Mouse (Mus musculus) heart, embryonic 15.5 days (tissue): Measurements from ENCODE around the gene Aptx. TPM values are rescaled to one million over a fixed set of nuclear protein-coding genes. Genes with fewer than 3 reads are reported as not detected.
A peak's percentile ranks its signal among the peaks of the same experiment; 100 is the strongest.

Source experiments
- ATAC-seq: fragments of 200-750 bp; cut with Nextera tagmentation; replicated peaks from 2 replicates; pipeline ENCODE4 v1.8.0; 2017; ENCODE audit warnings: low read depth, moderate TSS enrichment; ENCODE audit not compliant: insufficient number of reproducible peaks, insufficient read depth, low FRiP score
- H3K27ac ChIP-seq: fragments of 300-500 bp; sonication (generic); 2 replicates; pipeline ENCODE4 v1.5.1; 2015; ENCODE audit warnings: mild to moderate bottlenecking, inconsistent platforms
- H3K27me3 ChIP-seq: fragments of 300-500 bp; sonication (generic); 2 replicates; pipeline ENCODE4 v1.6.1; 2015; ENCODE audit warnings: inconsistent platforms
- H3K36me3 ChIP-seq: fragments of 300-500 bp; sonication (generic); 2 replicates; pipeline ENCODE4 v1.6.1; 2015; ENCODE audit warnings: mild to moderate bottlenecking, inconsistent platforms
- H3K4me1 ChIP-seq: fragments of 300-500 bp; sonication (generic); replicated peaks from 2 replicates; pipeline ENCODE4 v1.6.1; 2015; ENCODE audit warnings: inconsistent platforms
- H3K4me2 ChIP-seq: fragments of 300-500 bp; sonication (generic); 2 replicates; pipeline ENCODE4 v1.6.1; 2015; ENCODE audit warnings: inconsistent platforms, mild to moderate bottlenecking, moderate library complexity
- H3K4me3 ChIP-seq: fragments of 300-500 bp; sonication (generic); 2 replicates; pipeline ENCODE4 v1.5.1; 2015; ENCODE audit warnings: mild to moderate bottlenecking, inconsistent platforms
- H3K9ac ChIP-seq: fragments of 300-500 bp; sonication (generic); 2 replicates; pipeline ENCODE4 v1.6.1; 2015; ENCODE audit warnings: mild to moderate bottlenecking, inconsistent platforms
- H3K9me3 ChIP-seq: fragments of 300-500 bp; sonication (generic); replicated peaks from 2 replicates; pipeline ENCODE4 v1.6.1; 2016; ENCODE audit warnings: inconsistent platforms
- WGBS: fragments of 180-500 bp; shearing (Covaris S2); methylation state at CpG from one replicate; pipeline ENCODE4 v1.1.7; 2015; ENCODE audit warnings: mixed read lengths; 5-methylcytosine and 5-hydroxymethylcytosine counted together
- microRNA counts: library from miRNA; unstranded; fragments of <30 nt; microRNA quantifications from one replicate; lab custom pipeline; 2016
- microRNA-seq: library from miRNA; unstranded; fragments of <30 nt; microRNA quantifications from one replicate; pipeline ENCODE4, GENCODE M21; 2016
- polyA plus RNA-seq: library from polyadenylated mRNA; unstranded; fragments of >200 nt; fragmentation: Nextera tagmentation; extraction: Ambion mirVana; gene quantifications from 2 replicates; pipeline ENCODE4 v1.2.1, GENCODE M21; 2015

Gene Aptx
- polyA plus RNA-seq, 1 experiment from 2014 or later, result 21.9 TPM

GRCm38 (mm10) chr4:40666237-40667012, 36.6 kb downstream of the Aptx start:
- Histone ChIP-seq H3K36me3 (no peaks in the 10 kb centered on the region), H3K27ac (peak overlapping the region; percentile 56), H3K9me3 (no peaks in the 10 kb centered on the region), H3K4me1 (peaks cover 7% of the 10 kb centered on the region; the same call in 1 of the 2 replicates), H3K9ac (no peak overlapping the region), H3K4me2 (no peak overlapping the region), H3K4me3 (no peak overlapping the region), H3K27me3 (no peaks in the 10 kb centered on the region)
- ATAC-seq, result no peak; the same call in 1 of the 2 replicates
- WGBS, result 62% methylated on average over 9 of the region's 9 CpGs

DNA sequence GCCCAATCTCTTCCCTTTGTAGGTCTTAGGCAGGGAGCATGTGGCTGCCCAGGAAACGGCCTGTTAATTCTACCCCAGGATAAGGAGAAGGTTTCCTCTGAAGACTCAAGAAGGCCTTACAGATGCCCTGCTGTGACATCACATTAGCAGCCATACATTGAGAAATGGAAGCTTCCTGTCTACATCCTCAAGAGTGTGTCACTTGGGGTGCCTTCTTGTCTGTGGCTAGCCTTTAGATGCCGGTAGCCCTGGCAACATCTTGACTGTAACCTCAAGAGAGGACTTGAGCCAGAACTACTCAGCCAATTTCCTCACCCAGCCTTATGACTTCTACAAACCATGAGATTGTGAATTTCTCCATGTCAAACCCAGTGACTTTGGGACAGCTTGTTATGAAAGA, 51.9 kb downstream of the Aptx start:
- Histone ChIP-seq H3K4me2 (no peak overlapping the region), H3K9ac (no peak overlapping the region), H3K36me3 (no peaks in the 10 kb centered on the region), H3K4me3 (no peak overlapping the region), H3K27me3 (no peaks in the 10 kb centered on the region), H3K27ac (no peak overlapping the region), H3K4me1 (no peaks in the 10 kb centered on the region), H3K9me3 (0 out of 2 replicates have a peak, but pooled peaks cover 3% of the 10 kb centered on the region)
- 85% methylated on average over 2 of the region's 2 CpGs for WGBS
- ATAC-seq, result no peak

DNA sequence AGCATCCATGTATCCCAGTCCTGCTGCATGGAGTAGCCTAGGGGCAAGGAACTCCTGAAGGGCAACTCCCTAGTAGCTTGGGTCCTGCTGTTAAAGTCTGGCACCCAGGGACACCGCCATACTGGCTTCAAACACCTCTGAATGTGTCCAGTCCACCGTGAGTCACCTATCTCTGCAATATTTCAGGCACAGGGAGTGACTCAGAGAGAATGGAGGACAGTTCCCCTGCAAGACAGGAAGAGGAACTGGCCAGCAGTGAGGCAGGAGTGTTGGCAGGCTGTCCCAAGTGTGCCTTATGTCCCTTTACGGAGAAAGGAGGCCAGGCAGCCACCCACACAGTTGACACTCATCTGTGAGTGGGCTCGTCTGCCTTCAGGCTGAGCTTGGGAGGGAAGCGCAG, 53.9 kb downstream of the Aptx start:
- ATAC-seq, result no peak

DNA sequence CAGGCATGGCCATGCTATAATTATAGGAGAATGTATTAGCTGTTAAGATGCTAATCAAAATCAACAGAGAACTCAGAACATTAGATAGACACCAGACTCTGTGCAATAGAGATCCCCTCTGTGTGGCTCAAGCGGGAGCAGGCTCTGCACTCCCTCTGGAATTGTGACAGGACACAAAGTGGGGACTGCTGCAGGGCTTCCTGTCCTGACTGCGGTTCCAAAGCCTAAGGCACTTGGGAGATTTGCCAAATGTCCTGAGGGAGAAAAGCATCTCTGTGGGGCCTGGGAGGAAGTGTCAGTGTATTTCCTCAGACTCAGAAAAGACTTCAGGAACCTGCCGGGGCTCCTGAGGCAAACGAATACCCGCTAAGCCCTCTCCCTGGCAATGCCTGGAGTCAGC, 59.4 kb downstream of the Aptx start:
- WGBS, result 35% methylated on average over 5 of the region's 5 CpGs
- Histone ChIP-seq H3K4me1 (no peaks in the 10 kb centered on the region), H3K4me3 (no peak overlapping the region), H3K4me2 (no peak overlapping the region), H3K9me3 (no peaks in the 10 kb centered on the region), H3K27ac (no peak overlapping the region), H3K9ac (no peak overlapping the region), H3K36me3 (no peaks in the 10 kb centered on the region), H3K27me3 (no peaks in the 10 kb centered on the region)
- ATAC-seq, result 0 out of 2 replicates have a peak, but pooled peaks have one; percentile 14

More for the DNA sequence above, 53.9 kb downstream of the Aptx start:
- no peaks in the 10 kb centered on the region for H3K36me3 ChIP-seq
- no peak overlapping the region for H3K27ac ChIP-seq
- no peak overlapping the region for H3K4me2 ChIP-seq
- 59% methylated on average over 5 of the region's 5 CpGs for WGBS
- no peak overlapping the region for H3K4me3 ChIP-seq
- no peak overlapping the region for H3K9ac ChIP-seq
- H3K27me3 ChIP-seq, result no peaks in the 10 kb centered on the region
- H3K4me1 ChIP-seq, result no peaks in the 10 kb centered on the region
- H3K9me3 ChIP-seq, result 0 out of 2 replicates have a peak, but pooled peaks cover 3% of the 10 kb centered on the region

GRCm38 (mm10) chr4:40640991-40641390, 62.0 kb downstream of the Aptx start:
- 77% methylated on average over 4 of the region's 4 CpGs for WGBS
- H3K4me3 ChIP-seq, result no peak overlapping the region
- no peak for ATAC-seq
- no peaks in the 10 kb centered on the region for H3K4me1 ChIP-seq
- no peaks in the 10 kb centered on the region for H3K36me3 ChIP-seq
- no peak overlapping the region for H3K9ac ChIP-seq
- no peak overlapping the region for H3K27ac ChIP-seq
- H3K27me3 ChIP-seq, result no peaks in the 10 kb centered on the region
- H3K4me2 ChIP-seq, result no peak overlapping the region
- H3K9me3 ChIP-seq, result no peaks in the 10 kb centered on the region

MicroRNA genes within 50 kb of the gene (microRNA counts, 519-probe panel; counts per million panel counts)
- 2,200 counts per million, percentile 32 among the panel's probes with 10 or more counts for microRNA mmu-miR-207 (lab: Ali Mortazavi, UCI)

Small RNA genes lying within 50 kb of the gene (microRNA-seq; reads per million reads assigned to microRNA genes)
- not detected for gene Mir207

Other genes starting within 250 kb of the Aptx start
- 0.96 and 1.3 TPM in 2 replicates for gene Tmem215, start 231.0 kb downstream of the Aptx start, polyA plus RNA-seq
- gene Dnaja1, start 19.0 kb upstream of the Aptx start, polyA plus RNA-seq, result 241 and 250 TPM in 2 replicates
- 83.8 and 101 TPM in 2 replicates for gene Smu1, start 54.7 kb upstream of the Aptx start, polyA plus RNA-seq
- gene B4galt1, start 150.8 kb upstream of the Aptx start, polyA plus RNA-seq, result 53.7 and 59.5 TPM in 2 replicates
- gene Spink4, start 216.9 kb upstream of the Aptx start, polyA plus RNA-seq, result 4.8 and 8.2 TPM in 2 replicates
- gene Bag1, start 245.1 kb upstream of the Aptx start, polyA plus RNA-seq, result 179 and 181 TPM in 2 replicates
- 73.8 and 73.9 TPM in 2 replicates for gene Chmp5, start 245.2 kb upstream of the Aptx start, polyA plus RNA-seq